Mouse (Mus musculus) liver, adult (tissue): ENCODE measurements around the gene Cox18.

ENCODE experiments used
- GATA4 ChIP-seq: IDR thresholded peaks from 2 replicates; pipeline ENCODE4 v1.6.1; 2014; ENCODE audit warnings: mild to moderate bottlenecking, low read length; ENCODE audit not compliant: insufficient replicate concordance

Gene Cox18

GRCm38 (mm10) chr5:90199922-90200632 is 23.7 kb downstream of the Cox18 start:
- TF ChIP-seq GATA4: no peak

- TF ChIP-seq GATA4: no peak
Observed at GRCm38 (mm10) chr5:90194831-90195230, 29.0 kb downstream of the Cox18 start.

- no peak for TF ChIP-seq GATA4
Observed at GRCm38 (mm10) chr5:90182782-90183181, 41.0 kb downstream of the Cox18 start.

GRCm38 (mm10) chr5:90179094-90179493 is 44.7 kb downstream of the Cox18 start:
- TF ChIP-seq GATA4: no peak

- TF ChIP-seq GATA4: no peak
Observed at GRCm38 (mm10) chr5:90178116-90178515, 45.7 kb downstream of the Cox18 start.
